Mouse (Mus musculus): ENCODE results near the gene Defb3. TPM values are rescaled to one million over a fixed set of nuclear protein-coding genes. Genes with fewer than 3 reads are reported as not detected.
"Not testable (repeated sequence)": the region's sequence is repeated elsewhere in the genome, so short reads cannot be mapped to it uniquely, and the experiment has no call there.

Defb3 gene
- polyA plus RNA-seq (2015; fragmentation: Nextera tagmentation; extraction: Ambion mirVana), result not detected in 2 replicates

DNA sequence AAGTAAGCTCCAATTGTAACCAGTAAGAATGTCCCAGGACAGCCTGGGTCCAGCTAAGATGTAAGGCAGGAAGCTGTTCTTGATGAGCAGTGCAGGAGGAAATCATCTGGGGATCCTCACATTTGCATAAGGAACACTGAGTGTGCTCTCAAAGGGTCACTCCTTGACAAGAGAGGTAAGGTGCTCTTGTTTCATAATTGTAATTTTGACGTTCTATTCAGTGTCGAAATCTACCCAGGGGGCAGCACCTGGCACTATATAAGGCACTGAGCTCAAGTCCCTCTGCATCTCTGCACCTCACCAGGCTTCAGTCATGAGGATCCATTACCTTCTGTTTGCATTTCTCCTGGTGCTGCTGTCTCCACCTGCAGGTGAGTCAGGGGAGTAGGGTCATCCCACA lies at the start of gene Defb3:
TSS of gene Defb3 (plus strand) at position 301 of the 400 bp plus-strand sequence.
- not testable (repeated sequence) for H3K27me3 ChIP-seq; H3K4me1 ChIP-seq (replicated peaks); H3K9me3 ChIP-seq (replicated peaks); H3K9ac ChIP-seq; H3K27ac ChIP-seq; H3K4me3 ChIP-seq; H3K4me2 ChIP-seq; ATAC-seq (replicated peaks; ENCODE audit: insufficient number of reproducible peaks, insufficient read depth, low FRiP score, low read depth); H3K36me3 ChIP-seq
- WGBS, result 18% methylated on average over 2 of the region's 2 CpGs

DNA sequence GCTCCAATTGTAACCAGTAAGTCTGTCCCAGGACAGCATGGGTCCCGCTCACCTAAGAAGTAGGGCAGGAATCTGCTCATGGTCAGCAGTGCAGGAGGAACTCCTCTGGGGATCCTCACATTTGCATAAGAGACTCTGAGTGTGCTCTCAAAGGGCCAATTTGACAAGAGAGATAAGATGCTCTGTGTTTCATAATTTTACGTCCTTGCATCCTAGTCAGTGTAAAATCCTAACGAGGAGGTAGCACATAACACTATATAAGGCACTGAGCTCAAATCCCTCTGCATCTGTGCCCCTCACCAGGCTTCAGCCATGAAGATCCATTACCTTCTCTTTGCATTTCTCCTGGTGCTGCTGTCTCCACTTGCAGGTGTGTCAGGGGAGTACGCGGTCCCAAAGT lies 45.9 kb upstream of the Defb3 start, which contains the start of gene Defb5:
TSS of gene Defb5 (plus strand) at position 301 of the 400 bp plus-strand sequence.
- no peak within 1 kb of the TSS for H3K9ac ChIP-seq
- no peaks in the 10 kb centered on the region for H3K9me3 ChIP-seq (replicated peaks)
- H3K4me3 ChIP-seq, result no peak within 1 kb of the TSS
- H3K4me1 ChIP-seq (replicated peaks), result no peaks in the 10 kb centered on the region
- WGBS, result 81% methylated on average over 5 of the region's 5 CpGs
- no peak for ATAC-seq (replicated peaks; ENCODE audit: insufficient number of reproducible peaks, insufficient read depth, low FRiP score, low read depth)
- no peak within 1 kb of the TSS for H3K4me2 ChIP-seq
- no peak within 1 kb of the TSS for H3K27ac ChIP-seq
- no peaks in the 10 kb centered on the region for H3K27me3 ChIP-seq
- no peaks in the 10 kb centered on the region for H3K36me3 ChIP-seq

DNA sequence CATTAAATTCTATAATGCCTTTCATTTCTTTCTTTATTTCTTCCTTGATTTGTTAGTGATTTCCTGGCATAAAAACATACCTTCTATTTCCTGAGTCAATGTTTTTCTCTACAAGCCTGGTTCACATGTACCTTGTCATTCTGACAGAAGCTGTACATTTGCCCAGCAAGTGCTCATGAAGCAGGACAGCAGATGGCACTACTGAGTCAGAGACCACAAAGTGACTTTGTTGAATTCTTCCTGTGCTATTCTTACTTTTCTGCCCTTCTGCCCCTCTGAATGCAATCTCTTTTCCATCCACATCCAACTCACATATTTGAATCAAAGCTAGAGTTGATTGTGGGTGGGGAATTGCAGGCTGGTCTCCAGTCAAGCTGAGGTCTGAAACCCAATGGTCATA lies 35.0 kb upstream of the Defb3 start:
- no peaks in the 10 kb centered on the region for H3K27me3 ChIP-seq
- H3K27ac ChIP-seq, result no peak overlapping the region
- H3K9me3 ChIP-seq (replicated peaks), result no peaks in the 10 kb centered on the region
- no peak overlapping the region for H3K4me2 ChIP-seq
- no peaks in the 10 kb centered on the region for H3K36me3 ChIP-seq
- H3K9ac ChIP-seq, result no peak overlapping the region
- H3K4me1 ChIP-seq (replicated peaks), result no peaks in the 10 kb centered on the region
- ATAC-seq (replicated peaks; ENCODE audit: insufficient number of reproducible peaks, insufficient read depth, low FRiP score, low read depth), result no peak
- H3K4me3 ChIP-seq, result no peak overlapping the region

DNA sequence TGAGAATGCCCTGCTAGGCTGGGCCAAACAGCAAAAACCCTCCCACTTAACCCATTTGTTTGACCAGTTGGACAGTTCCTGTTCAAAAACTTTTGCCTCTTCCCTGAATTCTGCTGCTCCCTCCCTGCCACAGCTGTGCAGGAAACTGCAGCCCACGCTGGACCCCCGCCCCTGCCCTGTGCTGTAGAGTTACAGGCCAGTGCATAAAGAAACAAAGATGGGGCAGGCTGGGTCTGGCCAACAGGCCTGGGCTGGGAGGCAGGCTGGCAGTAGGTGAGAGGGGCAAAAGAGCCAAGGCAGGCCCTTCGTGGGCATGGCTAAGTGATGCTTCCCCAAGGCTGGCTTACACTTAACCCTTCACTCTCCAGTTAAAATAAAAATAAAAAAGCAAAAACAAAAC lies 33.5 kb upstream of the Defb3 start:
- Histone ChIP-seq H3K4me2 (no peak overlapping the region), H3K27ac (no peak overlapping the region), H3K9ac (no peak overlapping the region), H3K27me3 (no peaks in the 10 kb centered on the region), H3K9me3 (replicated peaks) (no peaks in the 10 kb centered on the region), H3K4me1 (replicated peaks) (no peaks in the 10 kb centered on the region), H3K36me3 (no peaks in the 10 kb centered on the region), H3K4me3 (no peak overlapping the region)
- 57% methylated on average over 3 of the region's 3 CpGs for WGBS
- no peak; the same call in 1 of the 2 replicates for ATAC-seq (replicated peaks; ENCODE audit: insufficient number of reproducible peaks, insufficient read depth, low FRiP score, low read depth)

DNA sequence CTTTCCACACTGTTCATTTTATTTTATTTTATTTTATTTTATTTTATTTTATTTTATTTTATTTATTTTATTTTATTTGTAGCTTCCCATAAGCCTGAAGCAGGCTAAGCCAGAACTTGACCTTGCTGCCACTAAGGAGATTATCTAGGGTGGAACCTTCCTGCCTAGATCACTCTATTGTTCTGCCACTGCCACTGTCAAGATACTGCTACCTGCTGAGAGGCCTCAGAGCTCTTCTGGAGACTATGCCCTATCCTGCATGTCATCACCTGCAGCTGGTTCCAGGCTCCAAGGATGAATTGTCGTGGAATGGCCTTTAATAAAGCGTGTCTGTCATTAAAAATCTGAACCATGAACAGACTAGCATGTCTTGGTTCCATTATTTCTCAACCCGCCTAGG lies 5.2 kb downstream of the Defb3 start:
- not testable (repeated sequence) for H3K4me2 ChIP-seq; H3K27ac ChIP-seq; ATAC-seq (replicated peaks; ENCODE audit: insufficient number of reproducible peaks, insufficient read depth, low FRiP score, low read depth); H3K9me3 ChIP-seq (replicated peaks); H3K4me3 ChIP-seq; H3K9ac ChIP-seq; H3K36me3 ChIP-seq; H3K27me3 ChIP-seq; H3K4me1 ChIP-seq (replicated peaks)
- WGBS, result 50% methylated on average over 3 of the region's 3 CpGs

DNA sequence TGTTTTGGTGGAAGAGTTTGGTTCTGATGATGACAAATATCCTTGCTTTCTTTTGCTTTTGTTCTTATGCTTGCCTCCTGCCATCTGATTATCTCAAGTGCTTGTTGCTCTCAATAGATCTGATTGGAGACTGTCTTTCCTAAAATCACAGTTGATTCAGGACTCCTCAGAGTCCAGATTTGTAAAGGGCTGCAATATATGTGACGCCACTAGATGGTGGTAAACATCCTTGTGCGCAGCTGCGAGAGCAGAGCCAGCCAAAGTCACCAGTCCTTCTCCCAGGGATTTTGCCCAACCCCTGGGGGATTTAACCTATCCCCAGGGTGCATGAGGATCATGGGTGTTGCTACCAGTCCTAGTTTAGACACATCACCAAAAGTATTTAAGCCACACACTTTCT lies 38.7 kb downstream of the Defb3 start:
- Histone ChIP-seq H3K4me1 (replicated peaks) (no peaks in the 10 kb centered on the region), H3K27me3 (no peaks in the 10 kb centered on the region), H3K27ac (no peak overlapping the region), H3K9me3 (replicated peaks) (no peaks in the 10 kb centered on the region), H3K4me2 (no peak overlapping the region), H3K9ac (no peak overlapping the region), H3K4me3 (no peak overlapping the region), H3K36me3 (no peaks in the 10 kb centered on the region)
- WGBS, result 3% methylated on average over 3 of the region's 3 CpGs
- no peak for ATAC-seq (replicated peaks; ENCODE audit: insufficient number of reproducible peaks, insufficient read depth, low FRiP score, low read depth)

Other genes starting within 250 kb of the Defb3 start
- not detected in 2 replicates for gene Defb39, start 228.6 kb upstream of the Defb3 start, polyA plus RNA-seq (2015; fragmentation: Nextera tagmentation; extraction: Ambion mirVana)
- not detected in 2 replicates for gene Defb12, start 178.5 kb upstream of the Defb3 start, polyA plus RNA-seq (2015; fragmentation: Nextera tagmentation; extraction: Ambion mirVana)
- not detected in 2 replicates for gene Defb34, start 169.6 kb upstream of the Defb3 start, polyA plus RNA-seq (2015; fragmentation: Nextera tagmentation; extraction: Ambion mirVana)
- gene Gm45826, start 152.6 kb upstream of the Defb3 start, polyA plus RNA-seq (2015; fragmentation: Nextera tagmentation; extraction: Ambion mirVana), result not detected in 2 replicates
- gene Defb14, start 99.0 kb upstream of the Defb3 start, polyA plus RNA-seq (2015; fragmentation: Nextera tagmentation; extraction: Ambion mirVana), result not detected in 2 replicates
- gene Defb4, start 94.7 kb upstream of the Defb3 start, polyA plus RNA-seq (2015; fragmentation: Nextera tagmentation; extraction: Ambion mirVana), result not detected in 2 replicates
- gene Defb6, start 67.9 kb upstream of the Defb3 start, polyA plus RNA-seq (2015; fragmentation: Nextera tagmentation; extraction: Ambion mirVana), result not detected in 2 replicates
- gene Defb46, start 53.4 kb upstream of the Defb3 start, polyA plus RNA-seq (2015; fragmentation: Nextera tagmentation; extraction: Ambion mirVana), result not detected in 2 replicates
- not detected in 2 replicates for gene Defb5, start 45.8 kb upstream of the Defb3 start, polyA plus RNA-seq (2015; fragmentation: Nextera tagmentation; extraction: Ambion mirVana)
- gene Defb8, start 154.2 kb downstream of the Defb3 start, polyA plus RNA-seq (2015; fragmentation: Nextera tagmentation; extraction: Ambion mirVana), result not detected in 2 replicates
- not detected in 2 replicates for gene Defb7, start 201.7 kb downstream of the Defb3 start, polyA plus RNA-seq (2015; fragmentation: Nextera tagmentation; extraction: Ambion mirVana)